Mouse (Mus musculus): Measurements from ENCODE around the gene Lingo2. TPM values are rescaled to one million over a fixed set of nuclear protein-coding genes. Genes with fewer than 3 reads are reported as not detected.
"Not testable (repeated sequence)": the region's sequence is repeated elsewhere in the genome, so short reads cannot be mapped to it uniquely, and the experiment has no call there.

Lingo2 gene
- total RNA-seq, 2 experiments from 2014 or later = 37.0 to 51.2 TPM

- DNase-seq (ENCODE audit: extremely low spot score in 1 of 2, low spot score in 1 of 2) = no peak
Observed at GRCm38 (mm10) chr4:36131341-36131740, 820.2 kb downstream of the Lingo2 start.

GRCm38 (mm10) chr4:36095482-36095881, 856.1 kb downstream of the Lingo2 start:
- no peak for DNase-seq (ENCODE audit: extremely low spot score in 1 of 2, low spot score in 1 of 2)

GRCm38 (mm10) chr4:36081095-36081852, 870.3 kb downstream of the Lingo2 start:
- DNase-seq (ENCODE audit: extremely low spot score in 1 of 2, low spot score in 1 of 2) = no peak

GRCm38 (mm10) chr4:36078910-36079525, 872.5 kb downstream of the Lingo2 start:
- no peak for DNase-seq (ENCODE audit: extremely low spot score in 1 of 2, low spot score in 1 of 2)

- not testable (repeated sequence) for DNase-seq (ENCODE audit: extremely low spot score in 1 of 2, low spot score in 1 of 2)
Observed at GRCm38 (mm10) chr4:36064701-36065100, 886.8 kb downstream of the Lingo2 start.

GRCm38 (mm10) chr4:36052791-36053376, 898.7 kb downstream of the Lingo2 start:
- no peak for DNase-seq (ENCODE audit: extremely low spot score in 1 of 2, low spot score in 1 of 2)

GRCm38 (mm10) chr4:36040361-36040760, 911.2 kb downstream of the Lingo2 start:
- DNase-seq (ENCODE audit: extremely low spot score in 1 of 2, low spot score in 1 of 2) = peak in 1 of 2 experiments; percentile 29

GRCm38 (mm10) chr4:36038742-36039141, 912.8 kb downstream of the Lingo2 start:
- DNase-seq (ENCODE audit: extremely low spot score in 1 of 2, low spot score in 1 of 2) = no peak

GRCm38 (mm10) chr4:36032039-36032438, 919.5 kb downstream of the Lingo2 start:
- no peak for DNase-seq (ENCODE audit: extremely low spot score in 1 of 2, low spot score in 1 of 2)

GRCm38 (mm10) chr4:36014181-36014580, 937.4 kb downstream of the Lingo2 start:
- no peak for DNase-seq (ENCODE audit: extremely low spot score in 1 of 2, low spot score in 1 of 2)

GRCm38 (mm10) chr4:35992005-35992763, 959.4 kb downstream of the Lingo2 start:
- no peak for DNase-seq (ENCODE audit: extremely low spot score in 1 of 2, low spot score in 1 of 2)

- DNase-seq (ENCODE audit: extremely low spot score in 1 of 2, low spot score in 1 of 2) = no peak
Observed at GRCm38 (mm10) chr4:35986012-35986411, 965.5 kb downstream of the Lingo2 start.

GRCm38 (mm10) chr4:35963532-35963931, 988.0 kb downstream of the Lingo2 start:
- no peak for DNase-seq (ENCODE audit: extremely low spot score in 1 of 2, low spot score in 1 of 2)

GRCm38 (mm10) chr4:35951894-35952293, 999.7 kb downstream of the Lingo2 start:
- DNase-seq (ENCODE audit: extremely low spot score in 1 of 2, low spot score in 1 of 2) = no peak

- no peak for DNase-seq (ENCODE audit: extremely low spot score in 1 of 2, low spot score in 1 of 2)
Observed at GRCm38 (mm10) chr4:35951251-35951650, 1000.3 kb downstream of the Lingo2 start.

GRCm38 (mm10) chr4:35934056-35934661, 1017.4 kb downstream of the Lingo2 start:
- no peak for DNase-seq (ENCODE audit: extremely low spot score in 1 of 2, low spot score in 1 of 2)

GRCm38 (mm10) chr4:35927722-35928121, 1023.8 kb downstream of the Lingo2 start:
- DNase-seq (ENCODE audit: extremely low spot score in 1 of 2, low spot score in 1 of 2) = no peak

- no peak for DNase-seq (ENCODE audit: extremely low spot score in 1 of 2, low spot score in 1 of 2)
Observed at GRCm38 (mm10) chr4:35917453-35917852, 1034.1 kb downstream of the Lingo2 start.

- no peak for DNase-seq (ENCODE audit: extremely low spot score in 1 of 2, low spot score in 1 of 2)
Observed at GRCm38 (mm10) chr4:35897769-35898564, 1053.6 kb downstream of the Lingo2 start.
